In genomic region chr11:5469084-5469483, GRCm38 (mm10) we compare ENCODE assay signal across 9 mouse cellular contexts. TPM values are rescaled to one million over a fixed set of nuclear protein-coding genes. Genes with fewer than 3 reads are reported as not detected.
A peak's percentile ranks its signal among the peaks of the same experiment; 100 is the strongest.
DNase-seq lines count a peak whose midpoint lies in the region; ATAC-seq and TF ChIP-seq lines count a peak whose summit lies in the region.
"Had no signal": no experiment of that assay in that cellular context is flagged by ENCODE, and none has a peak within 500 bp of the region (broad histone marks: within the 10 kb centered on the region; RNA-seq: fewer than 3 reads in every experiment).

No protein-coding gene starts in this region.

- no peaks in the 10 kb centered on the region for H3K36me3 ChIP-seq in hindbrain, embryonic 11.5 days (ENCODE audit: control insufficient read depth, insufficient read depth, low read length)
- no peaks in the 10 kb centered on the region for H3K36me3 ChIP-seq in hindbrain, embryonic 14.5 days (replicated peaks; ENCODE audit: control insufficient read depth, insufficient read depth)
- no peaks in the 10 kb centered on the region for H3K36me3 ChIP-seq in limb, embryonic 11.5 days (ENCODE audit: control insufficient read depth, insufficient read depth, low read length)
- H3K36me3 ChIP-seq: midbrain, embryonic 12.5 days had no signal

- 82% methylated on average over 3 of the region's 3 CpGs for WGBS in hindbrain, embryonic 11.5 days
- 83% methylated on average over 3 of the region's 3 CpGs for WGBS in hindbrain, embryonic 14.5 days
- 80% methylated on average over 3 of the region's 3 CpGs for WGBS in limb, embryonic 11.5 days

- ATAC-seq in hindbrain, embryonic 11.5 days (ENCODE audit: low FRiP score), result no peak
- ATAC-seq in hindbrain, embryonic 14.5 days (ENCODE audit: low FRiP score), result no peak
- ATAC-seq in limb, embryonic 11.5 days (ENCODE audit: insufficient number of reproducible peaks, low FRiP score, low TSS enrichment, low read depth), result no peak

- H3K27ac ChIP-seq in hindbrain, embryonic 11.5 days (ENCODE audit: low read depth, low read length), result no peak overlapping the region
- no peak overlapping the region for H3K27ac ChIP-seq in hindbrain, embryonic 14.5 days
- no peak overlapping the region for H3K27ac ChIP-seq in limb, embryonic 11.5 days (replicated peaks; ENCODE audit: low read depth, low read length)
- H3K27ac ChIP-seq: midbrain, embryonic 12.5 days had no signal

- no peak overlapping the region for H3K9ac ChIP-seq in hindbrain, embryonic 11.5 days (ENCODE audit: low read depth, low read length)
- no peak overlapping the region for H3K9ac ChIP-seq in hindbrain, embryonic 14.5 days
- H3K9ac ChIP-seq in limb, embryonic 11.5 days (ENCODE audit: low read length), result no peak overlapping the region
- H3K9ac ChIP-seq: midbrain, embryonic 12.5 days had no signal

- peak; percentile 65 for DNase-seq in hindbrain, embryonic 11.5 days (ENCODE audit: low spot score)
- DNase-seq in hindbrain, embryonic 14.5 days (ENCODE audit: low spot score), result no peak
- peak; percentile 32 for DNase-seq in urinary bladder, postnatal 25 days (ENCODE audit: low spot score)
- no peak for DNase-seq in urinary bladder, adult 2 months (ENCODE audit: low spot score)
- DNase-seq in brain, embryonic 14.5 days (ENCODE audit: low read depth), result peak; percentile 25
- DNase-seq in limb, embryonic 11.5 days (ENCODE audit: low spot score), result peak; percentile 58
- peak; percentile 47 to 79 for DNase-seq in spleen, postnatal 10 days (ENCODE audit: low spot score in 2 of 2)
- DNase-seq in MN1 (ENCODE audit: low spot score), result no peak

- TF ChIP-seq POLR2A in brain, embryonic 14.5 days (IDR thresholded peaks at IDR 0.05; ENCODE audit: borderline replicate concordance, extremely low read depth, insufficient read depth, insufficient read length, poor library complexity, severe bottlenecking), result no peak

- no peaks in the 10 kb centered on the region for H3K4me1 ChIP-seq in hindbrain, embryonic 11.5 days (replicated peaks; ENCODE audit: control insufficient read depth, insufficient read depth, low read length)
- H3K4me1 ChIP-seq in hindbrain, embryonic 14.5 days (replicated peaks; ENCODE audit: control insufficient read depth, insufficient read depth, low read length), result no peaks in the 10 kb centered on the region
- no peaks in the 10 kb centered on the region for H3K4me1 ChIP-seq in limb, embryonic 11.5 days (ENCODE audit: control insufficient read depth, insufficient read depth, low read length)
- H3K4me1 ChIP-seq: midbrain, embryonic 12.5 days had no signal

- H3K4me3 ChIP-seq in hindbrain, embryonic 11.5 days (ENCODE audit: low read depth, low read length), result no peak overlapping the region
- H3K4me3 ChIP-seq in hindbrain, embryonic 14.5 days (replicated peaks; ENCODE audit: low read length), result no peak overlapping the region
- no peak overlapping the region for H3K4me3 ChIP-seq in limb, embryonic 11.5 days (ENCODE audit: low read depth, low read length)
- H3K4me3 ChIP-seq: midbrain, embryonic 12.5 days had no signal

- H3K27me3 ChIP-seq in hindbrain, embryonic 11.5 days (ENCODE audit: control insufficient read depth, insufficient read depth, low read length), result no peaks in the 10 kb centered on the region
- H3K27me3 ChIP-seq in hindbrain, embryonic 14.5 days (ENCODE audit: control insufficient read depth, insufficient read depth, low read length), result no peaks in the 10 kb centered on the region
- H3K27me3 ChIP-seq in limb, embryonic 11.5 days (ENCODE audit: control insufficient read depth, insufficient read depth, low read length), result no peaks in the 10 kb centered on the region
- H3K27me3 ChIP-seq: midbrain, embryonic 12.5 days had no signal

- peak; percentile 64; the same call in 1 of the 2 replicates for TF ChIP-seq CTCF in brain, embryonic 14.5 days (IDR thresholded peaks at IDR 0.05; ENCODE audit: borderline replicate concordance, extremely low read depth, insufficient read depth, insufficient read length)

- H3K4me2 ChIP-seq in hindbrain, embryonic 11.5 days (replicated peaks; ENCODE audit: low read depth, low read length), result no peak overlapping the region
- no peak overlapping the region for H3K4me2 ChIP-seq in hindbrain, embryonic 14.5 days (replicated peaks)
- H3K4me2 ChIP-seq in limb, embryonic 11.5 days (ENCODE audit: low read depth, severe bottlenecking), result no peak overlapping the region
- H3K4me2 ChIP-seq: midbrain, embryonic 12.5 days had no signal

- no peaks in the 10 kb centered on the region for H3K9me3 ChIP-seq in hindbrain, embryonic 11.5 days (ENCODE audit: control insufficient read depth, low read length)
- H3K9me3 ChIP-seq in hindbrain, embryonic 14.5 days (ENCODE audit: control insufficient read depth, low read length), result no peaks in the 10 kb centered on the region
- no peaks in the 10 kb centered on the region for H3K9me3 ChIP-seq in limb, embryonic 11.5 days (ENCODE audit: control insufficient read depth, low read length)
- H3K9me3 ChIP-seq: midbrain, embryonic 12.5 days had no signal

RNA-seq across cellular contexts. Expression of gene Znrf3, which starts 24.4 kb away (rescaled TPM):
- 10.6 and 11.5 TPM in 2 replicates for polyA plus RNA-seq in hindbrain, embryonic 11.5 days (2014; fragmentation: Nextera tagmentation; extraction: Ambion mirVana)
- 7.5 and 7.6 TPM in 2 replicates for polyA plus RNA-seq in hindbrain, embryonic 14.5 days (2014; fragmentation: Nextera tagmentation; extraction: Ambion mirVana)
- 5.3 and 10.1 TPM in 2 replicates for polyA plus RNA-seq in urinary bladder, adult 2 months (2012; rRNA removed)
- polyA plus RNA-seq in brain, embryonic 14.5 days (2012; rRNA removed), result 3.4 and 7.5 TPM in 2 replicates
- 12.3 and 13.1 TPM in 2 replicates for polyA plus RNA-seq in limb, embryonic 11.5 days (2014; fragmentation: Nextera tagmentation; extraction: Ambion mirVana)

RNA-seq across cellular contexts. Expression of gene Xbp1, which starts 51.4 kb away (rescaled TPM):
- polyA plus RNA-seq in hindbrain, embryonic 11.5 days (2014; fragmentation: Nextera tagmentation; extraction: Ambion mirVana), result 144 and 158 TPM in 2 replicates
- polyA plus RNA-seq in hindbrain, embryonic 14.5 days (2014; fragmentation: Nextera tagmentation; extraction: Ambion mirVana), result 133 and 167 TPM in 2 replicates
- 87.8 and 89.4 TPM in 2 replicates for polyA plus RNA-seq in urinary bladder, adult 2 months (2012; rRNA removed)
- 57.8 and 60.8 TPM in 2 replicates for polyA plus RNA-seq in brain, embryonic 14.5 days (2012; rRNA removed)
- polyA plus RNA-seq in limb, embryonic 11.5 days (2014; fragmentation: Nextera tagmentation; extraction: Ambion mirVana), result 151 and 153 TPM in 2 replicates

Comparison
In these comparisons a context has a peak if more than half of its experiments do, and no peak if none do; other contexts are left out.
1. DNase-seq: peak in hindbrain, embryonic 11.5 days (single experiment), urinary bladder, postnatal 25 days (single experiment), brain, embryonic 14.5 days (single experiment), limb, embryonic 11.5 days (single experiment) and spleen, postnatal 10 days (2 of 2); none in hindbrain, embryonic 14.5 days (single experiment), urinary bladder, adult 2 months (single experiment) and MN1 (single experiment).